Mouse (Mus musculus) CD4-positive, CD25-positive, alpha-beta regulatory T cell, adult 2 months (primary cell): ENCODE measurements at regions not wholly inside any gene's neighbourhood (a gene's known extent, or its start where the extent isn't known, plus 50 kb on each side); places are given as distances from the start of the nearest gene placed in this dataset.

Experiments used
- DNase-seq: peaks from one replicate; pipeline ENCODE4 v3.0.0-alpha.2; 2012; ENCODE audit warnings: low read depth, low spot score

DNA sequence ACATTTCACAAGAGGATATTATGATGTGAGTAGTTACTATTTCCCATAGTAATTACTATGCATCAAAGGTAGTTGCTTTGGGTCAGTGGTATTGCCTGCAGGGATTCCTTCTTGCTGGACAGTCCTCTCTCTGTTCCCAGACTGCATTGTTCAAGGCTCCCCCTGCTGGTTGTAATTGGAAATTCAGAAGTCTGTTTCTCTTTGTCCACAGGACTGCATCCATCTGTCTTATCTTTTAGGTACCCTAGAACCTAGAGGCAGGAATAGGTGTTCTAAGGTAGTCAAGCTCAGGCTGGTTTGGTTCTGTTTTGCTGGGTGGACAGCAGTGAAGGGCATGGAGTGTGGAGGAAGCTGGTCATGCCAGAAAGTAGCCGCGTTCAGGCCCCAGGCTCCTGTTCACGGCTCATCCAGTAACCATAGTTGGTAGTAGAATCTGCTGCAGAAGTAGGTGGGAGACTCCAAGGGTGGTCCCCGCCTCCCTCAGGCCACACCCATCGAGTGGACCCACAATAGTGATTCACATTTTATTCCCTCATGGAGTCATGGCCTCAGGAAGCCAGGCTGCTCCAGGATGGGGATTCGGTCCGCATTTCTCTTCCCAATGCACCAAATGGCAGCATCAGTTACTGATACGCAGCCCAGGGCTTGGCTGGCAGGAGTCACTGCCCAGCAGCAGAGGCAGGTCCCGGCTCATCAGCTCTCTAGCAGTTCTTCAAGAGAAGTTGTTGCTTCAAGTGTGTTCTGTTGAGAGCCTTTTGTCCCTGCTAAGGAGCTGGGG, 51.7 kb upstream of the Caprin1 start:
- DNase-seq: peak; percentile 72

DNA sequence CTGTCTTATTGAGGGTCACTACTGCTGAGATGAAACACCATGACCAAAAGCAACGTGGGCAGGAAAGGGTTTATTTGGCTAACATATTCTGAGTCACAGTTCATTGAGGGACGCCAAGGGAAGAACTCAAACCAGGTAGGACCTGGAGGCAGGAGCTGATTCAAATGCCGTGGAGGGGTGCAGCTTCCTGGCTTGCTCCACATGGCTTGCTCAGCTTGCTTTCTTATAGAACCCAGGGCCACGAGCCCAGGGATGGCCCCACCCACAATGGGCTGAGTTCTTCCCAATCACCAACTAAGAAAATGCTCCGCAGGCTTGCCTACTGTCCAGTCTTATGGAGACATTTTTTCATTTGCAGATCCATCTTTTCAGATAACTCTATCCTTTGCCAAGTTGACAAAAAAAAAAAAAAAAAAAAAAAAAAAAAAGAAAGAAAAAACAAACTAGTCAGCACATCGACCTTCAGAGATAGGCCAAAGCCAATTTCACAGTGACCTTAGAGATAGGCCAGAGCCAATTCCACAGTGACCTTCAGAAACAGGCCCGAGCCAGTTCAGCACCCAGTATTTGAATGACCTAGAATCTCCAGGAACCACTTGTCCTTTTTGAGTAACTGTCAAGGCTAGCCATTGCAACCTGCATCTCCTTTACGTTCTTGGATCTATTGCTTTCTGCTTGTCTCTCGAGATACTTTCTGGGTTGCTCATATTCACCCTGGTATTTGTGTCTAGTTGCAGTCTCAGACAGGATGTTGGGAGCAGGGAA, 52.5 kb upstream of the Caprin1 start:
- no peak for DNase-seq

DNA sequence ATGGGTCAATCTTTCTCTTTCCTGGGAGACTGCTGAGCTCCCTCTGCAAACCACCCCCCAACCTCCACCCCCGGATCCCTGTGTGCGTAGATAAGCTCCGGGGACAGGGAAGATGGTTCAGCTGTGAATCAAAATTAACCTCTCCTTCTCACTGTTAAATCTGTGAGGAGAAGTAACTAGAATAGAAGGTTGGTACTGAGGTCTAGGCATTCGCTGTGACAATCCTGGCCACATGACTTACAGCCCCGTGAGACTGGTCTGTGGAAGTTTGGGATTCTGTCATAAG, 53.0 kb upstream of the Caprin1 start:
- no peak for DNase-seq

DNA sequence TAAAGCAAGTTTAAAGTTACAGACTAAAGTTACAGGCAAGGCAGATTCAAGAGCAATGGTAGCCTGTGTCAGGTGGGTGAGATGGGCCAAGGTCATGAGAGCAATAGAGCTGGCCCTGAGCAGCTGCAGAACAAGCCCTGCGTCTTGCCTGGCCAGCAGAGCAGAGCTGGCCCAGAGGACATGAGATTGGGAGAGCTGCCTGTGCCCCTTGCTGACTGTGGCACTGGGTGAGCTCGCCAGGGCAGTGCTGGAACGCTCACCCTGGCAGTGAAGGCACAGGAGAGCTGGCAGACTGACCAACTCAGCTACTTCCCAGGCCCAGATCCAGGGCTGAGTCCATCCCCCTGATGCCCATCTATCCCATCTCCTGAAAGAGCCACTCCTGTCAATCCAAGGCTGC, 53.7 kb upstream of the Caprin1 start:
- DNase-seq: no peak

DNA sequence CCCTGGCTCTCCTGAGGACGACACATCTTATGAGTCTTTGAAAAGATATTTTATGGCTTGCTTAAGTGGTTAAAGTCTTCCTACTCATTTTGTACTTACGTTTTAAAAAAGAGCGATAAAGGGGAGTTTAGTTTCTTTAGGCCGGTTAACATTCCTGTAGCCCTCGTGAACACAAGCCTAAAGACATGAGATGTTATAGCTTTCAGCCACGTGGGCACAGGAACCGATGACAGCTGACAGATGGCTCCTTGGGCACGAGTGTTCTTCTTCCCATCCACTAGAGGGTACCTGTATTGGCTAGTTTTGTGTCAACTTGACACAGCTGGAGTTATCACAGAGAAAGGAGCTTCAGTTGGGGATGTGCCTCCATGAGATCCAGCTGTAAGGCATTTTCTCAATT, 63.8 kb upstream of the Caprin1 start:
- no peak for DNase-seq

DNA sequence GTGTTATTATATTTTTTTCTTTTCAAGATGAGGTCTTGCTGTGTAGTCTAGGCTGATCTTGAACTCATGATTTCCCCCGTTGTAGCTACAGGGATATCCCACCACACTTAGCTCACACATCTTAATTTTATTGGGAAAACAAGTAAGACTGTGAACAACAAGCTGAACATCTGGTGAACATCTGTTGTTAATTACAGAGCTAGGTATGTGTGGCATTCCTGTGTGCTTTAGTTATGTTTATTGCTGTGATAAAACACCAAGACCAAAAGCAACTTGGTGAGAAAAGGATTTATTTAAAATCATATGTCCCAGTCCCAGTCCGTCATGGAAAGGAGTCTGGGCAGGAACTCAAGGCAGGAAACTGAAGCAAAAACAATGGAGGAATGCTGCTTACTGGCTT, 66.8 kb upstream of the Caprin1 start:
- no peak for DNase-seq

DNA sequence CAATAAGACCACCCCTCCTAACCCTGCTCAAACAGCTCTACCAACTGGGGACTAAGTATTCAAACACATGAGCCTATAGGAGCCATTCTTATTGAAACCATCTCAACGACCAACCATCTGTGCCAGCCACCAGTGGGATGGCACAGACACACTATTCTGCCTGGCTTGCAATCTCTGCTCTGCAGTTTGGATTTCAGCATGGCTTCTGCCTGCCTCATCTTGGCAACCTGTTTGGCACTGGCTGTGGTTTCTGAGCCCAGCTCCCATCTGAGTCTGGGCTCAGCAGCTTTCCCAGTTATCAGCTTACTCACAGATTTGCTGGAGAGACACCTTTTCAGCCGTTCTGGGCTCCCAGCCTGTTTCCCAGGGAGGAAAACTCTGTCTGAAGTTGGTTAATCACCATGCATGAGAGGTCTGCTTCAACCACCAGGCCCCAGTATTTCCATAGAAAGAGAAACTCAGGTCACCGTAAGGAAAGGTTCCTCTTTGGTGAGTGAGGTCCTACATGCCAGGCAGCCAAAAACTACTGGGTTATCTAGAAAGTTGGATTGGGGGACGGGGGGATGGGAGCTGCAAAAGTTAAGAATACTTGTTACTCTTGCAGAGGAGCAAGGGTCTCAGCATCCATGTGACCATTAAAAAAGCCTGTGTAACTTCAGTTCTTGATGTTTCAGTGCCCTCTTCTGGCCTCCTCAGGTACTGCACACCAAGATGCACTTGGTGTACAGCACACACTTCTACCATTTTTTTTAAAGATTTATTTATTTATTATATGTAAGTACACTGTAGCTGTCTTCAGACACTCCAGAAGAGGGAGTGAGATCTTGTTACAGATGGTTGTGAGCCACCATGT, 68.1 kb upstream of the Caprin1 start:
- peak; percentile 72 for DNase-seq

DNA sequence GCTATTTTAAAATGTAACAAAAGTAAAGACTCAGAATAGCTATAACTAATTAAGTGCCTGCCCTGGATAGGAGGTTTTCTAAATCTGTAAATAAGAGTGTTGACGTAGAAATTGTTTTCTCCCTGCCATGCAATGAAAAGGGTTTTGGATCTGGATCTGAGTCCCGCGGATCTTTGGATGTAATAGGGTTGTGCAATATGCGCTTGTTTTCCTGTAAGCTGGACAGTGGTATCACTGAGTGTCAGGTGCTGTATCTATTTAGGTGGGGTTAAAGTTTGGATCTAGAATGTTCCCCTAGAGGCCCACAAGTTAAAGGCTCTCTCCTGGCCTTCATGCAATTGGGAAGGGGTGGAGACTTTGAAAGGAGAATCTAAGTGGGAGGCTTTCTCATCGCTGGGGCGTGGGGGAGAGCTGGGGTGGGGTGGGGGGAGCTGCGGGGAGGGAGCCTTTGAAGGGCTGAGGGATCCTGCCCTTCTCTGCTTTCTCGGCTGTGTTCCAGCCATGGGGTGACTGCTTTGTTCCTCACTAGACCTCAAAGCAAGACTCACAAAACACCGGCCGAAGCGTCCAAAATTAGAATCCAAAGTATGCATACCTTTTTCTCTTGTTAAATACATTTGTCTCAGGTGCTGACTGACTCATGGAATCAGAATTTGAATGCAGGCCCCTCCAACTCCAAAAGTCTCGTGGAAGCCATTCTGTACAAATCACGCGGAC, 70.0 kb upstream of the Caprin1 start:
- no peak for DNase-seq

DNA sequence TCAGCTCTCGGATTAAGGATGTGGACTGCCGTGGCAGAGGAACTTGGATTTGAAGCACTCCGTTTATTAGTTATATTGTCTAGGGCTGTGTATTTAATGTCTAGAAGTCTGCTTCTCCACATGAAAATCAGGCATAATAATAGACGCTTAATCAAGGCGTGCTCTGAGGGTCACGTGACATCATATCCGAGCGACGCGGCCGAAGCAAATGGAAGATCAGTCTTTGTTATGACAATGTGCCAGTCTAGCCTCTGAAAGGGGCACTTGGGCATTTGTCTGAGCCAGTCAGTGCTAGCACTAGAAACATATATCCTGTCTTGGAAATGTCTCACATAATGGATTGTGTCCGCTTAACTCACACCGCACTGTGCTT, 70.5 kb upstream of the Caprin1 start:
- DNase-seq: no peak

DNA sequence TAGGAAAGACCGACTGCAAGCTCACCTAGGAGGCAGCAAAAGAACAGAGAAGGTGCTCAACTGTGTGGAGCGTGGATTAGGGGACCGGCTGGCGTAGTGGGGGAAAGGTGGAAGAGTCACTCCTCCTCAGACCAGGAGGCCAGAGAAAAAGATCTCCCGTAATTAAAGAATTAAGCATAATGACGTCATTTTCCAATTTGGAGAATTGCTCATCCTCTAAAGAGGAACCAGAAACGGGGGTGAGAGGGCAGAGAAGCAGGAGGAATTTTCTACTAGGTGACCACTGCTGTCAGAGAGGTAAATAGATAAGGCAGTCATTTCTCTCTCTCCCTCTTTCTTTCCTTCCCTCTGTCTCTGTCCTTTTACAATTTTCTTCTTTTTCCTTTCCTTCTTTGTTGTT, 71.2 kb upstream of the Caprin1 start:
- no peak for DNase-seq

DNA sequence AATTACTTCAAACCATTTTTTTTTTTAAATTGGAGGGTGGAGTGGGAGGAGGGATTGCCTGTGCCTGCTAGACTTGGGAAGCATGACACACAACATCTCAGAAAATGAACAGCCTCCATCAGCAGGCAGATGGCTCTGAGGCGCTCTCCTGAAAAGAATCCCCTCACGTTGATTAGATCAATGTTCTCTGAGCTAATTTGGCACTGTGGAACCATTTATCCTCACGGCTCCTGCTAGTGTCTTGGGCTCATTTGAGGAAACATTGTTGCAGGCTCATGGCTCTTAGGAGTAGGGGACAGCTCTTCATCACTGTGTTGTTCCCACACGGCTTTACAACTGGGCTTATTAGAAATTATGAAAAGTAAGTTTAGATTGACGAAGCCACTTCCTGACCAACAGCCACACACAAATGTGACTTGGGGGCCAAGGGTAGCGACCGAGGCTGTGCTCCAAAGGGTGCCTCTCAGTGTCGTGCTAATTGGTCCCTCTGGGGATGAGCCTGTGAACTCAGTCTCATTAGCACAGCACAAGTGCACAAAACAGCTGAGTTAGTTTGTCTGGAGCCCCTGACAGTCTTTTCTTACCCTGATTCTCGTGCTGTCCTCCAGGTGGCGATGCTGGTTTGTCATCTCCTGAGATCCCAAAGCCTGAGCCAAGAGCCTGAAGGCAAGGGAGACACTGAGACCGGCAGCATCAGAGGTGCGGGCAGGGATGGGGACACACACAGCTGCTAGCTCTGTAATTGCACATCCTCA, 74.2 kb upstream of the Caprin1 start:
- peak; percentile 66 for DNase-seq

DNA sequence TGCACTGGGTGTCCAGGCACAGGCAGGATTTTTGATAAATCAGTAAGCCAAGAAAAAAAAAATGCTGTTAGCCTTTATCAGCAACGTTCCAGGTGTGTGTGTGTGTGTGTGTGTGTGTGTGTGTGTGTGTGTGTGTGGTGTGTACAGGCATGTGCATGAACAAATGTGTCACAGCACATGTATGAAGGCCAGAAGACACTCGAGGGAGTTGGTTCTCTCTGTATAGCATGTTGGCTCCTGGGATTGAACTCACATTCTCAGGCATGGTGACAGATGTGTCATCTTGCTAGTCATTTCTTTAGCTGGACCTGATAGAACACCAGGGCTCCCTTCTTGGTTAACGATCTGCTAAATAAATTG, 74.8 kb upstream of the Caprin1 start:
- DNase-seq: no peak

DNA sequence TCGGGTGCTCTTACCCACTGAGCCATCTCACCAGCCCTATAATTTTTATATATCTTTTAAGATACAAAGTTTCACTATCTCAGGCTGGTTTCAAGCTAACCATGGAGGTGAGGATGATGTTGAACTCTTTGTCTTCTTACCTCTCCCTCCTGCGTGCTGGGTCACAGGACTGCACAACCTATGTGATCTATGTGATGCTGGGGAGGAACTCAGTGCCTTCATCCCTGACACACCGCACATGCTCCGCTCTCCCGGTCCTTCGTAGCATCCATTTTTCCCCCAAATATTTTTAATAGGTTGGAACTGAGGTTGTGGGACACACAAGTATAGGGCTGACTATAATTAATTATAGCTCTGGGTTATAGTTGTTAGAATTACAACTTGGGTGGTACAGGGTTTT, 75.9 kb upstream of the Caprin1 start:
- DNase-seq: no peak

DNA sequence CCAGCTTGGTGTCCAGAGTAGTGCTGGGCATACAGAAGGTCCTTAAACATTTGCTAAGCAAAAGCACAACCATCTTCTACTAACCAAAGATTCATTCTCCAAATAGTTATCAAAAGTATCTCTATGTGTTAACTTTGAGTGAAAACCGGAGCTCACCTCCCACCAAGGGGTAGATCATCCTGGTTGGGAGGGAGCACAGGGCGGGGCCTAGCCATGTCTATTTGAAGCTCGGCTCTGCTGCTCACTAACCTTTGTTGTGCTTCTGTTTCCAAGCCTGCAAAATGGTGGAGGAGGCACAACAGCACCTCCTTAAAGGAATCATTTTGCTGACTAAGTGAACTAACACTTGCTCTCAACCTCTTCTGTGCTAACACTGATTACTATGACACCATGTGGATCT, 77.0 kb upstream of the Caprin1 start:
- no peak for DNase-seq

DNA sequence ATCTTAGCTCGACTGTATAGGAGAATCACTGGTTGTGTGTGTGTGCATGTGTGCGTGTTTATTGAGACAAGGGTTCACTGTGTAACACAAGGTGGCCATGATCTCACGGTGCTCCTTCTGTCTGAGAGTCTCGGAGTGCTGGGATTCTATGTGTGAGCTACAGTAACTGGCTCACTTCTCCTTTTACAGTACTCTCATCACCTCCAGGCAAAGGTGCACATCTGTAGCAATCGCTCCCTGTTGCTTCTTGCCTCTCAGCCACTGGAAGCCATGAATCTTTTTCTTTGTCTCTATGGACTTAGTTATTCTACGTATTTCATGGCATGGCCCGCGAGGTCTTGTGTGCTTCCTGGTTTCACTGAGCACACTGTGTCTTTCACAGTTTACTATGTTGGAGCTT, 78.3 kb upstream of the Caprin1 start:
- DNase-seq: no peak

DNA sequence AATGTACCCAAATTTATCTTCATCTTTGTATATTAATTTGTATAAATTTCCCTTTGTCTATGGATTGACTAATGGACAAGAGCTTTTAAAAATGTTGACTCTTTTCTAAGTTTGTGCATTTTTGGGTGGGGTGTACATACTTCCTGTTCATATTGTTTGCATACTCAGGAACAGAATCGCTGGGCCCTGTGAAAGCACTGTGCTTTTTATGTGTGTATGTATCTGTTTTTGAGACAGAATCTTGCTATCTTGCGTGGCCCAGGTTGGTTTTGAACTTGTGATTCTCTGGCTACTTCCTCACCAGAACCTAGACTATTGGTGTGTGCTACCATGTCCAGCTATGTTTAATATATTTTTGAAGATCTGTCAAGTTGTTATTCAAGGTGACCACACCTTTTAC, 78.8 kb upstream of the Caprin1 start:
- DNase-seq: no peak

DNA sequence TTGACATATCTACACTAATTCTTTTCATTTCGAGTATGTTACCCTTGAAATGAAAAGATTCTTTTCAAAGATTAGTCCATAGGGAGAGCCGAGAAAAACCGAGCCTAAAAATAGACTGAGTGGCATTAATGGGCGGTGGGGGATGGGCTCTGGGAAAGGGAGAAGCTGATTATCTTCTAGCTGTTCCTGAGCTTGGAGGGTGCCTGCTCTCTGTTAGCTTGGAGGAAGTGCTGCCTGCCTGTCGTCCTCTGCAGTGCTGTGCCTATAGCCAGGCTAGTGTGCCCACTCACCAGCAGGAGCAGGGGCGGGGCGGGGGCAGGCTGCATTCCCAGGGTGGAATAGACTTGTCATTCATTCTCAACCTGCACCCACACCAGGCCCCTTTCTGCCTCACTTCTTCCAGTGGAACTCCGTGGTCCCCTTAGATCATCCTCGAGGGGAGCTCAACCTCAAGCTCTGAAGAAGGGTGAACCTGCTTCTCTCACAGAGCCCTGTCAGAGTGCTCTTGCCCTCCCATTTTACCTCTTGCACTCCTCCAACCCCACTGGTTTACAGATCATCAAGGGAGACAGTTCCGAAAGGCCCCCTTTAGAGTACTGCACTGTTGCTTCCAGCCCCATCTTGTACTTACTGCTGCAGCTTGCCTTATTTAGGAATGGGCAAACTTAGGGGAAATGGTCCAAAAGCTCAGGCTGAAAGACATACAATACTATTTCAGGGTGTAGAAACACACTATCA, 76.6 kb upstream of the Lmo2 start:
- DNase-seq: no peak

DNA sequence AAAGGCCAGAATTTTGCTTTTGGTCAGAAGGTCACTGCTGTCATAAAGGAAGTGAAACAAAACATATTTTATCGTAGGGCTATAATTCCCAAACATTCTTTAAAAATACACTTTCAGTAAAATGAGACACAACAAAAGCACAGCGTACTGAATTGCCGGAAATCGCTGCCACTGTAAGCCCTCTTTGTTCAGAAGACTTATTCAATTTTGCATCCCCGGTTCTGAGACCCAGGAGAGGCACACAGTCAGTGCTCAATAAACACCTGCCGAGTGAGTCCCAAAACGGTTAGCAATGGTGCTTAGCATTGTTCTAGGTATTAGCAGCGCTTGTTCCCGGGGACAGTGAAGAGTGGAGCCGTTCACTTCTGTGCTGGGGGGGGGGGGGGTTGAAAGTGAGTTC, 72.9 kb upstream of the Lmo2 start:
- no peak for DNase-seq

DNA sequence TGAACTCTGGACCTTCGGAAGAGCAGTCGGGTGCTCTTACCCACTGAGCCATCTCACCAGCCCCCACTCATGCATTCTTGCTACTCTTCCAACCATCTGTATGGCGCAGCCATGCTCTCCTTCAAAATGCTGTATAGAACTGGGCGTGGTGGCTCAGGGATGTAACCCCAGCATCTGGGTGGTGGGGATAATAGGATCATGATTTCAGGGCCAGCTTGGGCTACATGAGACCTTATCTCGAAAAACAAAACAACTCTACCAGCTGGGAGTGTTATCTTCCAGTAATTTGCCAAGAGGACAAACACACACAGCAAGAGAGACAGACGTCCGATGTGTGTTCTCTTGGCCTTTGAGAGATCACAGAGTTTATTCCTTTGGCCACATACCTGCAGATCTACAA, 69.8 kb upstream of the Lmo2 start:
- no peak for DNase-seq

DNA sequence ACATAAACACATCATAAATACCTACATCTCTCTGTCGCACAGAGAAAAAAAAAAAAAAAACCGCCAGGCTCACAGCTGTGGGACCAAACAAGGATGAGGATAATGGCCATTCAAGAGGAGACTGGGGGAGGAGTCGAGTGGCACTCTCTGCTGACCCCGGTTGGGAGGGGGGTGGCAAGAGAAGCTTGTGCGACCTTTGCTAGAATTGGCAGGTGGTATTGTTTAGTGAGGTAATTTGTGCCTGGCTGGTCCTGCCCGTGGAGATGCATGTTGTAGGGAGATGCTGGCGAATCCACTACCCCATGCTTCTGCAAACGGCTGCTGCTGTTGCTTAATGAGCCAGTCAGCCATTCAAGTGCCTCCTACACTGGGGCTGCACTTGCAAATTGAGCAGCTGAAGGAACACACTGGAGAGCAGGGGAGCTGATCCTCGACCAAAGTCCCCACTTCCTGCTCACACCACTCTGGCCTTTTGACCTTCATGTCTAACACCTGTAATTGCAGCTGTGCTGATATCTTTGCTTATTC, 66.5 kb upstream of the Lmo2 start:
- DNase-seq: no peak
